Mouse (Mus musculus): Measurements from ENCODE around the gene Ehmt1. TPM values are rescaled to one million over a fixed set of nuclear protein-coding genes. Genes with fewer than 3 reads are reported as not detected.

Ehmt1 gene
- total and polyA plus RNA-seq, 2 experiments, result 21.8 to 24.0 TPM

DNA sequence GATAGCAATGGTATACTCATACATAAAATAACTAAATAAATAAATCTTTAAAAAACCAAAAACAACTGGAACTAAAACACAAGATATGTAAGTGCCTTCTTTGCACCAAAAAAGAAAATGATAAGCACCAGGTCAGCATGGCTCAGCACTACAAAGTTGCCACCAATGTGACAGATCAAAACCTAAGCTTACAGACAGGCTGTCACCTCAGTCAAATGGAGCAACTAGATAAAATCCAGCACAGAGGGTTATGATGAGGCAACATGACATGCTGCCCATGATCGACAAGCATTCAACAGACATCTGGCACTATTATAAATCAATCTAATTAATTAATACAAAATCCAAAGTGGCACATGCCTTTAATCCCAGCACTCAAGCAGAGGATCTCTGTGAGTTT is 25.2 kb downstream of the Ehmt1 start:
- peak; percentile 75 for DNase-seq (ENCODE audit: extremely low read depth, low read depth, low spot score)
- no peaks in the 10 kb centered on the region for H3K27me3 ChIP-seq (ENCODE audit: control insufficient read depth, insufficient read depth, low read length)
- H3K27ac ChIP-seq (replicated peaks; ENCODE audit: insufficient read depth, low read depth, low read length), result peak overlapping the region; percentile 59
- H3K79me2 ChIP-seq (ENCODE audit: control insufficient read depth, insufficient read depth, low read length), result peaks cover 46% of the 10 kb centered on the region
- H3K9ac ChIP-seq (ENCODE audit: low read depth, low read length), result no peak overlapping the region
- H3K36me3 ChIP-seq (ENCODE audit: control insufficient read depth, insufficient read depth, low read length), result no peaks in the 10 kb centered on the region
- H3K4me1 ChIP-seq (ENCODE audit: control insufficient read depth, insufficient read depth, low read length), result peaks cover 36% of the 10 kb centered on the region
- TF ChIP-seq POLR2A (IDR thresholded peaks at IDR 0.05; ENCODE audit: extremely low read depth, insufficient read depth, low read length) (no peak), CTCF (IDR thresholded peaks at IDR 0.05; ENCODE audit: low read depth, low read length) (no peak)
- H3K4me3 ChIP-seq (ENCODE audit: insufficient read depth, low read depth, low read length), result no peak overlapping the region
- WGBS, result 31% methylated on average over 1 of the region's 1 CpGs

DNA sequence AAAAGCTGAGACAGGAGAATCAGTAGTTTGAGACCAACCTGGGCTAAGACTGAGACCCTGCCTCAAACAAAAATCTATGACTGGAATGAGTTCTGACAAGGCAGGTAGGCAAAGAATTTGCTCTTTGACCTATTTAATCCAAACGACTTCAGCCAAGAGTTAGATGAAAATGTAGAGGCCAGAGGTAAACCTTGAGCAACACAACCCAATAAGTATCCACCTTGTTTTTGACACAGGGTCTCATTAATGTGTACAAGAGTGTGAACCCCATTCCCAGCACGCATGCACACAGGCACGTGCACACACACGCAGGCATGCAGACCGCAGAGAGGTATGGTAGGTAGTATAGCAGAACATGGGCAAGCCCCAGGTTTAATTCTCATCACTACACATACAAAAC is 27.1 kb downstream of the Ehmt1 start:
- peaks cover 45% of the 10 kb centered on the region for H3K4me1 ChIP-seq (ENCODE audit: control insufficient read depth, insufficient read depth, low read length)
- peak; percentile 90 for DNase-seq (ENCODE audit: extremely low read depth, low read depth, low spot score)
- WGBS, result 25% methylated on average over 5 of the region's 5 CpGs
- H3K4me3 ChIP-seq (ENCODE audit: insufficient read depth, low read depth, low read length), result no peak overlapping the region
- H3K79me2 ChIP-seq (ENCODE audit: control insufficient read depth, insufficient read depth, low read length), result peaks cover 50% of the 10 kb centered on the region
- H3K9ac ChIP-seq (ENCODE audit: low read depth, low read length), result no peak overlapping the region
- peak overlapping the region; percentile 75 for H3K27ac ChIP-seq (replicated peaks; ENCODE audit: insufficient read depth, low read depth, low read length)
- TF ChIP-seq POLR2A (IDR thresholded peaks at IDR 0.05; ENCODE audit: extremely low read depth, insufficient read depth, low read length), result no peak
- TF ChIP-seq CTCF (IDR thresholded peaks at IDR 0.05; ENCODE audit: low read depth, low read length), result no peak
- H3K27me3 ChIP-seq (ENCODE audit: control insufficient read depth, insufficient read depth, low read length), result no peaks in the 10 kb centered on the region
- H3K36me3 ChIP-seq (ENCODE audit: control insufficient read depth, insufficient read depth, low read length), result no peaks in the 10 kb centered on the region

DNA sequence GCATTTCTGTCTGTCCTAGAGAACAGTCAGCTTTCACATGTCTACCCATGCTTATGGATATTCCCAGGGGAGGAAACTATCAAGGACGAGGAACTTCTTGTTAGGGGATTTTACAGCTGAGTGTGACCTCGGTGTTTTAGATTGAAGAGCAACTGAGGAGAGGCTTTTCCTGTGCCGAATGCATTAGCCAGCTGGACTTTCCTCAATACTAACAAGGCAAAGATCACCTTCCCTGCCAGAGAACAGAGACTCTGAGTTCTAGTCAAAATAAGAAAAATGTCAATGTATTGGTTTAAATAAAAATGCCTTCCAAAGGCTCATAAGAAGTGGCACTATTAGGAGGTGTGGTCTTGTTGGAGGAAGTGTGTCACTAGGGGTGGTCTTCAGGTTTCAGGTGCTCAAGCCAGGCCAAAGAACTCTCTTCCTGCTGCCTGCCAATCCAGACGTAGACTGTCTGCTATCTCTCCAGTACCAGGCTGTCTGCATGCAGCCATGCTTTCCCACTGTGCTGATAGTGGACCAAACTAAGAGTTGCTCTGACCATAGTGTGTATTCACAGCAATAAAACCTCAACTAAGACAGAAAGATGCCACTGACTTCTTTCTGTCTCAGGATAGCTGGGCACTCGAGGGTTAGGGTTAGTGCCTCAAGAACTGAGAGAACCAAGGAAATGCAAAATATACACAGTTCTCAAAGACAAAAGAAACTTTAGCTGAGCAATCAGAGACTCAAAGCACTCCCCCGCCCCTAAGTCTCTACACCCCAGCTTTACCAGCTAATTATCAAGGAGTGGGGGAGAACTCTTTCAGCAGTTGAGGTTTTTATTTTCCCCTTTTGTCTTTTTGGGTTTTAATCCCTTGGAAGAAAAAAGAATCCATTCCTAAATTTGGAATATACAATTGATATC is 28.6 kb downstream of the Ehmt1 start:
- Histone ChIP-seq H3K27me3 (ENCODE audit: control insufficient read depth, insufficient read depth, low read length) (no peaks in the 10 kb centered on the region), H3K4me1 (ENCODE audit: control insufficient read depth, insufficient read depth, low read length) (peaks cover 44% of the 10 kb centered on the region), H3K79me2 (ENCODE audit: control insufficient read depth, insufficient read depth, low read length) (peaks cover 41% of the 10 kb centered on the region), H3K9ac (ENCODE audit: low read depth, low read length) (peak overlapping the region; percentile 44), H3K36me3 (ENCODE audit: control insufficient read depth, insufficient read depth, low read length) (peaks cover 8% of the 10 kb centered on the region; the same call in 1 of the 2 replicates), H3K27ac (replicated peaks; ENCODE audit: insufficient read depth, low read depth, low read length) (peak overlapping the region; percentile 99), H3K4me3 (ENCODE audit: insufficient read depth, low read depth, low read length) (no peak overlapping the region)
- TF ChIP-seq CTCF (IDR thresholded peaks at IDR 0.05; ENCODE audit: low read depth, low read length), result no peak
- 33% methylated on average over 6 of the region's 6 CpGs for WGBS
- DNase-seq (ENCODE audit: extremely low read depth, low read depth, low spot score), result peak; percentile 92

DNA sequence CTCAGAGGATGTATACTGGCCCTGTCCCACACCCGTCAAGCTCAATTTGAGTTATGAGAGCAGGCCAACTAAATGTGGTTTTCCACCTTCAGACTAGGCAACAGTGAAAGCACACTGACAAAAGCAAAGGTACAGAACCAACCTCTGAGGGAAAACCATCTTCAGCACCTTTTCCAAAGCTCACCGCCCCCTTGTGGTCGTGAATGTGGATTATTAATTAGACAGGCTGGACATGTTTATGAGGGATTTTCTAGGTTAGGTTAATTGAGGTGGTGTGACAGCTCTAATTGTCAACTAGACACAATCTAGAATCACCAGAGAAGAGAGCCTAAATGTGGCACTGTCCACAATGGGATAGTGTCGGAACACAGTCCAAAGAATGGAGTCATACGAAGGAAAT is 30.5 kb downstream of the Ehmt1 start:
- Histone ChIP-seq H3K9ac (ENCODE audit: low read depth, low read length) (no peak overlapping the region), H3K36me3 (ENCODE audit: control insufficient read depth, insufficient read depth, low read length) (peaks cover 16% of the 10 kb centered on the region), H3K4me1 (ENCODE audit: control insufficient read depth, insufficient read depth, low read length) (peaks cover 44% of the 10 kb centered on the region), H3K27ac (replicated peaks; ENCODE audit: insufficient read depth, low read depth, low read length) (peak overlapping the region; percentile 99), H3K79me2 (ENCODE audit: control insufficient read depth, insufficient read depth, low read length) (peaks cover 32% of the 10 kb centered on the region), H3K4me3 (ENCODE audit: insufficient read depth, low read depth, low read length) (no peak overlapping the region), H3K27me3 (ENCODE audit: control insufficient read depth, insufficient read depth, low read length) (no peaks in the 10 kb centered on the region)
- no peak for DNase-seq (ENCODE audit: extremely low read depth, low read depth, low spot score)
- WGBS, result 77% methylated on average over 5 of the region's 5 CpGs
- TF ChIP-seq CTCF (IDR thresholded peaks at IDR 0.05; ENCODE audit: low read depth, low read length) (no peak), POLR2A (IDR thresholded peaks at IDR 0.05; ENCODE audit: extremely low read depth, insufficient read depth, low read length) (no peak)

DNA sequence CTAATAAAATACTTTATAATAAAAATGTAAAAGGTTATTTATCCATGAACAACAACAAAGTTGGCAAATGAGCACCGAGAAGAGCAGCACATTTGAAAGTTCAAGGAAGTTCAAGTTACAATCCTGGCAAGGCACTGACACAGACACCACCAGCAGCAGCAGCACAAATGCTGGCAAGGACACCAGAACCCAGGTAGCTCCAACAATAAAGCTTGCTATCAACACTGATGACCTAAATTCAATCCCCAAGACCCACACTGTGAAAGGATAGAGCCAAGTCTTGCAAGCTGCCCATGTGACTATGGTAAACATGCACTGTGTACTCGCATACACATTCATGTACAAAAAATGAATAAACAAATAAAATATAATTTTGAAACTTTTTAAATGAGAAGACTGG is 38.7 kb downstream of the Ehmt1 start:
- TF ChIP-seq POLR2A (IDR thresholded peaks at IDR 0.05; ENCODE audit: extremely low read depth, insufficient read depth, low read length) (no peak), CTCF (IDR thresholded peaks at IDR 0.05; ENCODE audit: low read depth, low read length) (no peak)
- H3K4me1 ChIP-seq (ENCODE audit: control insufficient read depth, insufficient read depth, low read length), result peaks cover 2% of the 10 kb centered on the region; the same call in 1 of the 2 replicates
- no peak overlapping the region for H3K27ac ChIP-seq (replicated peaks; ENCODE audit: insufficient read depth, low read depth, low read length)
- H3K36me3 ChIP-seq (ENCODE audit: control insufficient read depth, insufficient read depth, low read length), result peaks cover 38% of the 10 kb centered on the region
- WGBS, result 23% methylated on average over 2 of the region's 2 CpGs
- H3K9ac ChIP-seq (ENCODE audit: low read depth, low read length), result no peak overlapping the region
- H3K27me3 ChIP-seq (ENCODE audit: control insufficient read depth, insufficient read depth, low read length), result no peaks in the 10 kb centered on the region
- no peak overlapping the region for H3K4me3 ChIP-seq (ENCODE audit: insufficient read depth, low read depth, low read length)
- peaks cover 6% of the 10 kb centered on the region; the same call in 1 of the 2 replicates for H3K79me2 ChIP-seq (ENCODE audit: control insufficient read depth, insufficient read depth, low read length)
- peak; percentile 80 for DNase-seq (ENCODE audit: extremely low read depth, low read depth, low spot score)

DNA sequence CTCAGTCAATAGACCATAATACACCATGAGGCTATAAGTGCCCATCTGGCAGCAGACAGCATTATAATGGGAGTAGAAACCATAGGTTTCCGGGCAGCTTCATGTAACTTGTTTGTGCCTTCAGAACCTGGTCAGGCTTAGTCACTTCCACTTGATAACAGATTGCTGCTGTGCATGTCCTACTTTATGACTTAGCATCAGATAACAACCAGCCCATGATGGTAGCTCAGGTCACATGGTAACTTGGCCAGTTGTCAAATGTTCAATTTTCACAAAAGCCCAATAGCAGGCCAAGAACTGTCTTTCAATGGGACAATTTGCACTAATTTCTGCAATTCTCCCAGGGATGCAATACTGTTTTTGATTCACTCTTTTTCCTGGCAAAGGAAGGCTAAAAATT is 48.5 kb downstream of the Ehmt1 start:
- H3K27me3 ChIP-seq (ENCODE audit: control insufficient read depth, insufficient read depth, low read length), result no peaks in the 10 kb centered on the region
- no peaks in the 10 kb centered on the region; the same call in 1 of the 2 replicates for H3K4me1 ChIP-seq (ENCODE audit: control insufficient read depth, insufficient read depth, low read length)
- H3K79me2 ChIP-seq (ENCODE audit: control insufficient read depth, insufficient read depth, low read length), result peaks cover 10% of the 10 kb centered on the region; the same call in 1 of the 2 replicates
- H3K9ac ChIP-seq (ENCODE audit: low read depth, low read length), result no peak overlapping the region
- TF ChIP-seq CTCF (IDR thresholded peaks at IDR 0.05; ENCODE audit: low read depth, low read length) (no peak), POLR2A (IDR thresholded peaks at IDR 0.05; ENCODE audit: extremely low read depth, insufficient read depth, low read length) (no peak)
- H3K36me3 ChIP-seq (ENCODE audit: control insufficient read depth, insufficient read depth, low read length), result peaks cover 38% of the 10 kb centered on the region
- DNase-seq (ENCODE audit: extremely low read depth, low read depth, low spot score), result no peak
- H3K27ac ChIP-seq (replicated peaks; ENCODE audit: insufficient read depth, low read depth, low read length), result no peak overlapping the region
- no peak overlapping the region for H3K4me3 ChIP-seq (ENCODE audit: insufficient read depth, low read depth, low read length)
- WGBS, result 75% methylated on average over 1 of the region's 1 CpGs

Measured in liver, adult 2 months (tissue).